Mouse (Mus musculus) midbrain, embryonic 11.5 days (tissue): Measurements from ENCODE around the gene Snrpb2. TPM values are rescaled to one million over a fixed set of nuclear protein-coding genes. Genes with fewer than 3 reads are reported as not detected.

ENCODE experiments used
- ATAC-seq: fragments of 200-750 bp; cut with Nextera tagmentation; 2 replicates; pipeline ENCODE4 v1.8.0; 2017; ENCODE audit warnings: moderate TSS enrichment, moderate library complexity; ENCODE audit not compliant: low FRiP score
- DNase-seq: peaks from one replicate; pipeline ENCODE4 v3.0.0; 2015; ENCODE audit warnings: low spot score; ENCODE audit errors: missing footprints
- H3K27ac ChIP-seq: fragments of 300-500 bp; sonication (generic); 2 replicates; pipeline ENCODE4 v1.5.1; 2014; ENCODE audit warnings: low read depth, low read length
- H3K27me3 ChIP-seq: fragments of 300-500 bp; sonication (generic); 2 replicates; pipeline ENCODE4 v1.6.1; 2014; ENCODE audit warnings: mild to moderate bottlenecking, low read length, moderate library complexity, mixed read lengths; ENCODE audit not compliant: control insufficient read depth, insufficient read depth
- H3K36me3 ChIP-seq: fragments of 300-500 bp; sonication (generic); 2 replicates; pipeline ENCODE4 v1.6.1; 2014; ENCODE audit warnings: mild to moderate bottlenecking, low read length, moderate library complexity, mixed read lengths; ENCODE audit not compliant: control insufficient read depth, insufficient read depth
- H3K4me1 ChIP-seq: fragments of 300-500 bp; sonication (generic); 2 replicates; pipeline ENCODE4 v1.6.1; 2014; ENCODE audit warnings: low read length; ENCODE audit not compliant: control insufficient read depth, insufficient read depth
- H3K4me2 ChIP-seq: fragments of 300-500 bp; sonication (generic); 2 replicates; pipeline ENCODE4 v1.6.1; 2014; ENCODE audit warnings: mild to moderate bottlenecking, moderate library complexity
- H3K4me3 ChIP-seq: fragments of 300-500 bp; sonication (generic); 2 replicates; pipeline ENCODE4 v1.5.1; 2014; ENCODE audit warnings: low read depth, low read length
- H3K9ac ChIP-seq: fragments of 300-500 bp; sonication (generic); 2 replicates; pipeline ENCODE4 v1.6.1; 2014; ENCODE audit warnings: low read length
- H3K9me3 ChIP-seq: fragments of 300-500 bp; sonication (generic); 2 replicates; pipeline ENCODE4 v1.6.1; 2016; ENCODE audit warnings: low read length; ENCODE audit not compliant: control insufficient read depth
- WGBS: fragments of 180-500 bp; shearing (Covaris S2); extraction: QIAGEN DNeasy Blood & Tissue Kit; methylation state at CpG from one replicate; pipeline ENCODE4 v1.1.7; 2014; 5-methylcytosine and 5-hydroxymethylcytosine counted together
- polyA plus RNA-seq: library from polyadenylated mRNA; unstranded; fragments of >200 nt; fragmentation: Nextera tagmentation; extraction: Ambion mirVana; gene quantifications from 2 replicates; pipeline ENCODE4 v1.2.1, GENCODE M21; 2014

Gene Snrpb2
- polyA plus RNA-seq, 1 experiment from 2014 or later, result 152 TPM

DNA sequence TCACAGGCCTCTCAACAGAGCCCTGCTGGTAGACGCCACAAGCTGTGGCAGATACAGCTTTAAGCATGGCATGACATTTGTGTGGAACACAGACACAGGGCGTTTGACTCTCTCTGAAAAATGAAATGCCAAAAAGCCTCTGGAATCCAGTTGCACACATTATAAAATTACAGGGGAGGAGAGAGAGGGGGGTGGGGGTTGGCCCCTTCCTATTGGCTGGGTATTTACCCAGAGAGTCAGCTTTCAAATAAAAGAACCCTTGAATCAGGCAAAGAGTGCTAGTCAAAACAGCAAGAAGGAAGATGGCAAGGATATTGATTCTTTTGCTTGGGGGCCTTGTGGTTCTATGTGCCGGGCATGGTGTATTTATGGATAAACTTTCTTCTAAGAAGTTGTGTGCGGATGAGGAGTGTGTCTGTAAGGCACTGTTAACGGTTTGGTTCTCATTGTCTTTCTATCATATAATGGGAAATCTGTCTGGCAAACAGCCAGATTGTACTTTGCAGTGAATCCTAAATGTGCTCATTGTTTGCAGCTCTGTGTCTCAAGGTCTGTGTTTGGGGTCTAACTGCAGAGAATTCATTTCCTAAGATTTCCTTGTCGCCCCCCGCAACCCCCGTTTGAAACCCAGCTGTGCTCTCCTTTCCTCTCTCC lies 15.5 kb downstream of the Snrpb2 start, which contains the start of gene Otor:
Otor (plus strand) TSS at position 276 of the 654 bp plus-strand sequence.
- no peaks in the 10 kb centered on the region for H3K36me3 ChIP-seq
- H3K4me1 ChIP-seq, result 0 out of 2 replicates have a peak, but pooled peaks cover 2% of the 10 kb centered on the region
- H3K9ac ChIP-seq, result no peak within 1 kb of the TSS
- DNase-seq (no peak), ATAC-seq (no peak)
- no peak within 1 kb of the TSS for H3K4me3 ChIP-seq
- WGBS, result 79% methylated on average over 8 of the region's 8 CpGs
- H3K27me3 ChIP-seq, result no peaks in the 10 kb centered on the region
- H3K9me3 ChIP-seq, result no peaks in the 10 kb centered on the region
- H3K27ac ChIP-seq, result no peak within 1 kb of the TSS
- H3K4me2 ChIP-seq, result no peak within 1 kb of the TSS

DNA sequence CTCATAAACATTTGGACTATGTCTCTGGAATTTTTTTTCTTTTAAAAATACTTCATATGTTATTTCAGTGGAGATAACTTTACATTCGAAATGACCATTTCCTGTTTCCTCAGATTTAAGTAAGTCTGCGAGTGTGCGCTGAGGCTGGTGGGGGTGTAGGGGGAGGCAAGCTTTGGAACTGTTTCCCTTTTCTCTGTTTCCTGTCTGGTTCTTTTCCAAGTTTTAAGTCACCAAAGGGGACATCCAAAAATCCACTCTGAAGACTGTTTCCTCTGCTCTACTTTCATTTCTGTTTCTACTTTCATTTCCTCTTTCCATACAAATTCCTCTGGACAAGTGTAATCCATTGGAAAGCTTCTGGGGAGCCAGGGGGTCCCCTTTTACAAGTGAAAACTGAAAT lies 18.9 kb downstream of the Snrpb2 start:
- Histone ChIP-seq H3K4me2 (no peak overlapping the region), H3K27me3 (no peaks in the 10 kb centered on the region), H3K4me1 (0 out of 2 replicates have a peak, but pooled peaks cover 2% of the 10 kb centered on the region), H3K27ac (no peak overlapping the region), H3K9me3 (no peaks in the 10 kb centered on the region), H3K9ac (no peak overlapping the region), H3K36me3 (no peaks in the 10 kb centered on the region), H3K4me3 (no peak overlapping the region)
- DNase-seq (no peak), ATAC-seq (no peak)
- WGBS, result 90% methylated on average over 3 of the region's 3 CpGs

DNA sequence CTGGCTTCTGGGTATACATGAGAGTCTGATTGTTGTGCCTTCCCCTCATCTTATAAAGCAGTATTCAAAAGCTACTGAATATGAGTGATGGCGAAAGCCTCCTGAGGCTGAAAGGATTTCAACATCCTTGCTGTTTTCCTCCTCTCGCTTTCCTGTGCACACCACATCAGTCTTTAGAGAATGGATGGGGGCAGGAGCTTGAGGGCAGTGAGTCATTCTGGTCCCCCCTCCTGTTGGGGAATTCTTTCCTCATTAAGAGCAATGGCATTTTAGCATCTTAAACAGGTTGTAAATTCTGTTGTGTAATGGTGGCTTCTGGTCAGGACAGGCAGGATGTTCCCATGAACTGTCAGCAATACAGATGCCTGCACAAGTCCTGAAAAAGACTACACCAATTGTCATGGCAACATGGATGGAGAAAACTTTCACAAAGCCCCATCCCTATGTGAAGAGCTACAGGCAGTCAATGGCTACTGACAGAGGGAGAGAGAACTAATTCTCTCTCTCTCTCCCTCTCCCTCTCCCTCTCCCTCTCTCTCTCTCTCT lies 22.1 kb downstream of the Snrpb2 start:
- Histone ChIP-seq H3K27ac (no peak overlapping the region), H3K9ac (no peak overlapping the region), H3K36me3 (no peaks in the 10 kb centered on the region), H3K4me2 (no peak overlapping the region), H3K4me1 (no peaks in the 10 kb centered on the region), H3K9me3 (no peaks in the 10 kb centered on the region), H3K4me3 (no peak overlapping the region), H3K27me3 (no peaks in the 10 kb centered on the region)
- DNase-seq (no peak), ATAC-seq (no peak)
- WGBS, result 71% methylated on average over 2 of the region's 2 CpGs

DNA sequence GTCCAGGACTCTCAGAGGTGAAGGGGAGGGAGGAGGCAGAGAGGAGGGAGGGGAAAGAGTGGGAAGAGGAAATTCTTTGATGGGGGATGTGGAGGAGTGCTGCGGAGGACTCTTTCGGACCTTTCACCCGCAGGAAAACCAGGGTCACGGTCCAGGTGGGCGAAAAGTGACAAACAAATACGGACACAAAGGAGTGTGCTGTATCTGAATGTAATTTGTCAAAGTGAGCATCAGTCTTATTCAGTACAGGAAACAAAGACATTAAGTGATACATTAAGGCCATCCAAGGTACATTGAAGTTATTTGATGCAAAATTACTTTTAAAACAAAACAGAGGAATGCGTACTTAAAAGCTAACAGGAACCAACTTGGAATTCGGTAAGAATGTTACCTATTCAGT lies 27.0 kb downstream of the Snrpb2 start:
- H3K4me1 ChIP-seq, result no peaks in the 10 kb centered on the region
- no peaks in the 10 kb centered on the region for H3K9me3 ChIP-seq
- no peak overlapping the region for H3K9ac ChIP-seq
- H3K4me2 ChIP-seq, result no peak overlapping the region
- H3K27me3 ChIP-seq, result no peaks in the 10 kb centered on the region
- no peak for DNase-seq
- H3K4me3 ChIP-seq, result no peak overlapping the region
- no peak overlapping the region for H3K27ac ChIP-seq
- WGBS, result 90% methylated on average over 8 of the region's 8 CpGs
- no peaks in the 10 kb centered on the region for H3K36me3 ChIP-seq
- ATAC-seq, result no peak

DNA sequence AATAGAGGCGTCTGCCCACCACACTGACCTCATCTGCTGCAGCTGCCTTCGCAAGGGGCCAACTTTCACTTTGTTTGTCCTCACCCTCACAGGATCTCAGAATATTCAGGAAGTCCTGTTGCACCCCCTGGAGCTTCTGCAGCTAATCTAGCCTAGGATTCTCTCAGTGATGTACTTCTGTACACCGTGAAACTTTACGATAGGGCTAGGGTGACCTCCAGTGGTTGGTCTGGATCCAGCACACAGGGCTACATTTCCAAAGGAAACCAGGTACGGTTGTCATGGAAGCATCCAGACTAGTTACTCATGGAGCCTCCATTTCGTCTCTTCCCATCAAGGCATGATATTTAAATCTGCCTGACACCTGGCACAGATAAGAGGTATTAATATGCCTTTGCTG lies 30.9 kb downstream of the Snrpb2 start:
- 35% methylated on average over 6 of the region's 6 CpGs for WGBS
- ATAC-seq (peak; percentile 87), DNase-seq (peak; percentile 89)
- H3K27me3 ChIP-seq, result no peaks in the 10 kb centered on the region
- H3K4me3 ChIP-seq, result no peak overlapping the region
- H3K36me3 ChIP-seq, result no peaks in the 10 kb centered on the region
- H3K27ac ChIP-seq, result no peak overlapping the region
- H3K4me2 ChIP-seq, result no peak overlapping the region
- no peaks in the 10 kb centered on the region for H3K4me1 ChIP-seq
- no peaks in the 10 kb centered on the region for H3K9me3 ChIP-seq
- no peak overlapping the region for H3K9ac ChIP-seq

DNA sequence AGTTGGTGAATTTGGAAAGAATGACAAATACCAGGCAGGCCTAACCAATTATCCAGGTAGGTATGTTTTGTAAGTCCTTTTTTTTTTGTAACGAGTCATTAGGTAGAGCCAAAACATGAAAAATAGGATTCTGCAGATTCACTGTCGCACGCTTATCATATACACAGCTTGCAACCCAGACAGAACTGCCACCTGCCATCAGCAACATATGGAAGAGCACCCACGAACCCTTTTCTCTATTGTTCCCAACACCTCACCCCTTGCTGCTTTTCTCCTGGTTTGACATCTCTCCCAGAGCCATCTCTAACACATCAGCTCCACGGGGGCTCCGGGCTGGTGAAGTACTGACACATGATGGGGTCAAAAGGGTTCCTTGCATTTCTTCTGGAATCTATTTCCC lies 31.9 kb downstream of the Snrpb2 start:
- H3K27me3 ChIP-seq, result no peaks in the 10 kb centered on the region
- ATAC-seq, result no peak

DNA sequence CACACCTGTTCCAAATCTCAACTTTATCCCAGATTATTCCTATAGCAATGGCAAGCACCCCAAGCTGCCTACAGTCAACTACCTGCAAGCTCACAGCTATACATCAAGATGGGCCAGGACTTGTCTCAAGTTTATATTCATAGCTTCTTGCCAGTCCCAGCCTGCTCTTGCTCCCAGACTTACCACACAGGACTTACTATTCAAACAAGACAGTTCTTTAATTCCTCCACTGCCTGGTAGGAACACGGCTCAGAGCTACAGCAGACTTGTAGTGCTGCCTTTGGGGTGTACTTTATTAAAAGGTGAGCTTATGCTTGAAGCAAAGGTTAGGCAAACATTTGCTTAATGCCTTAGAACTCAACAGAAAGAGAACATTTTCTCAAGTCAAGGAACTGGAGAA lies 34.3 kb downstream of the Snrpb2 start:
- no peak overlapping the region for H3K4me2 ChIP-seq
- no peaks in the 10 kb centered on the region for H3K27me3 ChIP-seq
- H3K4me3 ChIP-seq, result no peak overlapping the region
- H3K36me3 ChIP-seq, result no peaks in the 10 kb centered on the region
- no peak overlapping the region for H3K27ac ChIP-seq
- DNase-seq (no peak), ATAC-seq (no peak)
- H3K4me1 ChIP-seq, result no peaks in the 10 kb centered on the region
- no peaks in the 10 kb centered on the region for H3K9me3 ChIP-seq
- WGBS, result 87% methylated on average over 1 of the region's 1 CpGs
- no peak overlapping the region for H3K9ac ChIP-seq

More for the DNA sequence above, 31.9 kb downstream of the Snrpb2 start:
- no peak overlapping the region for H3K27ac ChIP-seq
- no peaks in the 10 kb centered on the region for H3K9me3 ChIP-seq
- no peak overlapping the region for H3K9ac ChIP-seq
- no peak overlapping the region for H3K4me3 ChIP-seq
- no peaks in the 10 kb centered on the region for H3K4me1 ChIP-seq
- no peak for DNase-seq
- H3K36me3 ChIP-seq, result no peaks in the 10 kb centered on the region
- 81% methylated on average over 6 of the region's 6 CpGs for WGBS
- H3K4me2 ChIP-seq, result no peak overlapping the region

DNA sequence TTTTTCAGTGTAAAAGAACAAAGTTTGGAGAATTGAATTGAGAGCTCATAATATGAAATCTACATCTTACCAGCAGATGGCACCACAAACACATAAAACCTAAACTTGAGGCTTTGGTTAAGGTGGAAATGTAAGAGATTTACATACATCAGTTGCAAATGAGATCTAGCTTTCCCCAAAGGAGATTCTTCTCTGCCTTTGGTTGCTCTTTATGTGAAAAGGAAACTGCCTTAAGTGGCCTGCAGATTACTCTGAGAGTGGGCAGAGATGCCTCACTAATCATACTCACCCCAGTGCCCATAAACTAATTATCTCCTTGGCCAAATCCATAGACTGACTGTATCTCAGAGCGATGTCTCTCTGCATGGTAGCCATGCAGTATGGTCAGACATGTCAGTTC lies 51.0 kb downstream of the Snrpb2 start:
- no peaks in the 10 kb centered on the region for H3K36me3 ChIP-seq
- ATAC-seq (peak; percentile 68; the same call in 1 of the 2 replicates), DNase-seq (peak; percentile 91)
- no peaks in the 10 kb centered on the region for H3K4me1 ChIP-seq
- H3K4me2 ChIP-seq, result no peak overlapping the region
- WGBS, result 88% methylated on average over 1 of the region's 1 CpGs
- no peak overlapping the region for H3K9ac ChIP-seq
- no peaks in the 10 kb centered on the region for H3K27me3 ChIP-seq
- no peak overlapping the region for H3K27ac ChIP-seq
- H3K4me3 ChIP-seq, result no peak overlapping the region
- no peaks in the 10 kb centered on the region for H3K9me3 ChIP-seq

DNA sequence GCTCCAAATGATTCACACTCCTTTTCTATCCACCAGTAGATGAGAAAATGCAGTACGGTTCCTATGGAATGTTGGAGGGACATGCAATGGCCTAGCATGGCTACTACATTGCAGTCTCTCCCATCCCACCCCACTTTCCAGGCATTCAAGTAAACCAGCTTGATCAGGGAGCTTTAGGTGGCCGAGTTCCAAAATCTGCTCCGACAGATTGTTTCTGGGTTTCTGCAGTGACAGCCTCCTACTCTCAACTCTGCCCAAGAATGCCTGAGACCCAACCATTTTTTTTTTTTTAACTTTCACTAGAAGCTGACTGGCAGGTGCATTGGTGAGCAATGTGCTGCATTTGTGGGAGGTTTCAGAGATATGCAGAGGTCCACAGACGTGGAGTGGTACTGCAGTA lies 51.9 kb downstream of the Snrpb2 start:
- H3K27me3 ChIP-seq, result no peaks in the 10 kb centered on the region
- DNase-seq (no peak), ATAC-seq (no peak)
- no peaks in the 10 kb centered on the region for H3K36me3 ChIP-seq
- H3K4me2 ChIP-seq, result no peak overlapping the region
- H3K4me3 ChIP-seq, result no peak overlapping the region
- H3K9me3 ChIP-seq, result no peaks in the 10 kb centered on the region
- 83% methylated on average over 4 of the region's 4 CpGs for WGBS
- H3K27ac ChIP-seq, result no peak overlapping the region
- no peak overlapping the region for H3K9ac ChIP-seq
- no peaks in the 10 kb centered on the region for H3K4me1 ChIP-seq
